23 mouse cellular contexts compared by ENCODE assay signal in genomic region chr19:16270236-16270635, GRCm38 (mm10).
A peak's percentile ranks its signal among the peaks of the same experiment; 100 is the strongest.
DNase-seq lines count a peak whose midpoint lies in the region; ATAC-seq and TF ChIP-seq lines count a peak whose summit lies in the region.
"Had no signal": no experiment of that assay in that cellular context is flagged by ENCODE, and none has a peak within 500 bp of the region (broad histone marks: within the 10 kb centered on the region; RNA-seq: fewer than 3 reads in every experiment).

No protein-coding gene starts in this region.

- no peaks in the 10 kb centered on the region for H3K27me3 ChIP-seq in forebrain, embryonic 13.5 days
- no peaks in the 10 kb centered on the region for H3K27me3 ChIP-seq in forebrain, embryonic 11.5 days (ENCODE audit: control insufficient read depth, insufficient read depth, low read length)
- H3K27me3 ChIP-seq in stomach, postnatal 0 days (ENCODE audit: control insufficient read depth, insufficient read depth, low read length), result no peaks in the 10 kb centered on the region
- H3K27me3 ChIP-seq in hindbrain, postnatal 0 days (ENCODE audit: insufficient read depth, low read length), result no peaks in the 10 kb centered on the region
- H3K27me3 ChIP-seq: CH12.LX; embryonic facial prominence, embryonic 12.5 days; forebrain, embryonic 12.5 days; forebrain, embryonic 15.5 days; Patski had no signal

- ATAC-seq in forebrain, embryonic 13.5 days, result 0 out of 2 replicates have a peak, but pooled peaks have one; percentile 23
- ATAC-seq in forebrain, embryonic 11.5 days (replicated peaks; ENCODE audit: low FRiP score), result no peak
- 0 out of 2 replicates have a peak, but pooled peaks have one; percentile 24 for ATAC-seq in stomach, postnatal 0 days (ENCODE audit: low FRiP score, low TSS enrichment)
- ATAC-seq in hindbrain, postnatal 0 days, result no peak
- ATAC-seq: CD4-positive, CD25-positive, alpha-beta regulatory T cell, adult 4 months; forebrain, embryonic 15.5 days; forebrain, postnatal 0 days; Patski had no signal

- no peak overlapping the region for H3K27ac ChIP-seq in forebrain, embryonic 13.5 days
- H3K27ac ChIP-seq in forebrain, embryonic 11.5 days (ENCODE audit: low read depth, low read length), result no peak overlapping the region
- H3K27ac ChIP-seq in stomach, postnatal 0 days (replicated peaks), result no peak overlapping the region
- H3K27ac ChIP-seq in hindbrain, postnatal 0 days, result no peak overlapping the region
- H3K27ac ChIP-seq: embryonic facial prominence, embryonic 12.5 days; forebrain, embryonic 12.5 days; forebrain, embryonic 15.5 days had no signal

- no peak for DNase-seq in forebrain, embryonic 11.5 days (ENCODE audit: low spot score)
- peak; percentile 48 for DNase-seq in urinary bladder, postnatal 25 days (ENCODE audit: low spot score)
- no peak for DNase-seq in urinary bladder, postnatal 10 days (ENCODE audit: low spot score)
- peak; percentile 23 for DNase-seq in 3T3-L1 (ENCODE audit: low read depth, low spot score)
- no peak for DNase-seq in stomach, postnatal 0 days (ENCODE audit: low spot score)
- no peak for DNase-seq in hindbrain, postnatal 0 days (ENCODE audit: low spot score)
- DNase-seq: adrenal gland, adult 2 months; adrenal gland, postnatal 10 days; adrenal gland, postnatal 25 days; B cell, adult 2 months; cerebellum, adult 11 months; cerebellum, adult 8-10 months; cerebellum, adult 9-11 months; embryo, embryonic 11 days; forebrain, postnatal 0 days had no signal

- no peak overlapping the region for H3K9ac ChIP-seq in forebrain, embryonic 13.5 days
- H3K9ac ChIP-seq in forebrain, embryonic 11.5 days (ENCODE audit: low read length), result no peak overlapping the region
- H3K9ac ChIP-seq in stomach, postnatal 0 days (ENCODE audit: low read length), result no peak overlapping the region
- H3K9ac ChIP-seq in hindbrain, postnatal 0 days (replicated peaks; ENCODE audit: low read length), result no peak overlapping the region
- H3K9ac ChIP-seq: embryonic facial prominence, embryonic 12.5 days; forebrain, embryonic 12.5 days; forebrain, embryonic 15.5 days; forebrain, postnatal 0 days had no signal

- no peaks in the 10 kb centered on the region for H3K36me3 ChIP-seq in forebrain, embryonic 13.5 days (ENCODE audit: poor library complexity, severe bottlenecking)
- no peaks in the 10 kb centered on the region for H3K36me3 ChIP-seq in forebrain, embryonic 11.5 days (ENCODE audit: control insufficient read depth, insufficient read depth, low read length)
- no peaks in the 10 kb centered on the region for H3K36me3 ChIP-seq in stomach, postnatal 0 days (ENCODE audit: control insufficient read depth, insufficient read depth, low read length)
- H3K36me3 ChIP-seq in hindbrain, postnatal 0 days (ENCODE audit: insufficient read depth, low read length), result no peaks in the 10 kb centered on the region
- H3K36me3 ChIP-seq: embryonic facial prominence, embryonic 12.5 days; forebrain, embryonic 12.5 days; forebrain, embryonic 15.5 days; G1E had no signal

- peak; percentile 35 for TF ChIP-seq EP300 in stomach, postnatal 0 days (optimal IDR thresholded peaks at IDR 0.05)

- no peak overlapping the region for H3K4me3 ChIP-seq in forebrain, embryonic 13.5 days
- H3K4me3 ChIP-seq in forebrain, embryonic 11.5 days (ENCODE audit: low read depth, low read length), result no peak overlapping the region
- H3K4me3 ChIP-seq in stomach, postnatal 0 days (ENCODE audit: low read depth, low read length), result no peak overlapping the region
- no peak overlapping the region for H3K4me3 ChIP-seq in hindbrain, postnatal 0 days (ENCODE audit: low read length)
- H3K4me3 ChIP-seq: embryonic facial prominence, embryonic 12.5 days; forebrain, embryonic 12.5 days; forebrain, embryonic 15.5 days had no signal

- no peaks in the 10 kb centered on the region for H3K9me3 ChIP-seq in forebrain, embryonic 13.5 days (replicated peaks)
- H3K9me3 ChIP-seq in forebrain, embryonic 11.5 days (ENCODE audit: control insufficient read depth, low read length), result no peaks in the 10 kb centered on the region
- no peaks in the 10 kb centered on the region for H3K9me3 ChIP-seq in stomach, postnatal 0 days (ENCODE audit: control insufficient read depth, low read length)
- no peaks in the 10 kb centered on the region for H3K9me3 ChIP-seq in hindbrain, postnatal 0 days (ENCODE audit: low read length)
- H3K9me3 ChIP-seq: embryonic facial prominence, embryonic 12.5 days; forebrain, embryonic 12.5 days; forebrain, embryonic 15.5 days; G1E had no signal

- 92% methylated on average over 6 of the region's 6 CpGs for WGBS in forebrain, embryonic 13.5 days
- 93% methylated on average over 6 of the region's 6 CpGs for WGBS in forebrain, embryonic 11.5 days
- WGBS in stomach, postnatal 0 days, result 66% methylated on average over 6 of the region's 6 CpGs
- 89% methylated on average over 6 of the region's 6 CpGs for WGBS in hindbrain, postnatal 0 days

- H3K4me2 ChIP-seq in forebrain, embryonic 13.5 days, result no peak overlapping the region
- H3K4me2 ChIP-seq in forebrain, embryonic 11.5 days (ENCODE audit: low read depth, low read length, severe bottlenecking), result no peak overlapping the region
- H3K4me2 ChIP-seq in stomach, postnatal 0 days (replicated peaks; ENCODE audit: low read depth), result no peak overlapping the region
- H3K4me2 ChIP-seq in hindbrain, postnatal 0 days (ENCODE audit: low read depth, low read length), result no peak overlapping the region
- H3K4me2 ChIP-seq: embryonic facial prominence, embryonic 12.5 days; forebrain, embryonic 12.5 days; forebrain, embryonic 15.5 days had no signal

- H3K4me1 ChIP-seq in forebrain, embryonic 13.5 days, result peaks cover 16% of the 10 kb centered on the region
- H3K4me1 ChIP-seq in forebrain, embryonic 11.5 days (replicated peaks; ENCODE audit: control insufficient read depth, insufficient read depth, low read length), result no peaks in the 10 kb centered on the region
- H3K4me1 ChIP-seq in stomach, postnatal 0 days (replicated peaks; ENCODE audit: control insufficient read depth, insufficient read depth), result no peaks in the 10 kb centered on the region
- H3K4me1 ChIP-seq in hindbrain, postnatal 0 days (ENCODE audit: insufficient read depth, low read length), result no peaks in the 10 kb centered on the region

- TF ChIP-seq CTCF in stomach, postnatal 0 days (IDR thresholded peaks at IDR 0.05; ENCODE audit: low read depth), result no peak
- TF ChIP-seq CTCF in hindbrain, postnatal 0 days (IDR thresholded peaks at IDR 0.05; ENCODE audit: low read depth), result no peak

Comparison
In these comparisons a context has a peak if more than half of its experiments do, and no peak if none do; other contexts are left out.
1. ATAC-seq: peak in forebrain, embryonic 13.5 days (single experiment) and stomach, postnatal 0 days (single experiment); none in forebrain, embryonic 11.5 days (single experiment) and hindbrain, postnatal 0 days (single experiment).
2. DNase-seq: peak in urinary bladder, postnatal 25 days (single experiment) and 3T3-L1 (single experiment); none in forebrain, embryonic 11.5 days (single experiment), urinary bladder, postnatal 10 days (single experiment), stomach, postnatal 0 days (single experiment) and hindbrain, postnatal 0 days (single experiment).